Mouse (Mus musculus): Measurements from ENCODE around the gene Sult2a5.

The Sult2a5 gene

GRCm38 (mm10) chr7:13623667-13624066 lies at the start of gene Sult2a5:
Gene Sult2a5, plus strand, starts transcription at chr7:13623967.
- DNase-seq (ENCODE audit: low spot score in 2 of 2) = no peak
